Mouse (Mus musculus) ES-Bruce4 (cell line): Measurements from ENCODE around the gene Cd302.

Experiments
- CTCF ChIP-seq: IDR thresholded peaks from one replicate; pipeline ENCODE4 v1.8.1; 2011; ENCODE audit warnings: low read depth, low read length
- POLR2A ChIP-seq: IDR thresholded peaks from one replicate; pipeline ENCODE4 v1.8.1; 2011; ENCODE audit warnings: low read length; ENCODE audit not compliant: insufficient read depth

GRCm38 (mm10) chr2:60221236-60221635 lies 63.1 kb downstream of the Cd302 start:
- TF ChIP-seq POLR2A (no peak), CTCF (no peak)
